Mouse (Mus musculus): Measurements from ENCODE around the gene Chek2.
"Not testable (repeated sequence)": the region's sequence is repeated elsewhere in the genome, so short reads cannot be mapped to it uniquely, and the experiment has no call there.

Gene Chek2

DNA sequence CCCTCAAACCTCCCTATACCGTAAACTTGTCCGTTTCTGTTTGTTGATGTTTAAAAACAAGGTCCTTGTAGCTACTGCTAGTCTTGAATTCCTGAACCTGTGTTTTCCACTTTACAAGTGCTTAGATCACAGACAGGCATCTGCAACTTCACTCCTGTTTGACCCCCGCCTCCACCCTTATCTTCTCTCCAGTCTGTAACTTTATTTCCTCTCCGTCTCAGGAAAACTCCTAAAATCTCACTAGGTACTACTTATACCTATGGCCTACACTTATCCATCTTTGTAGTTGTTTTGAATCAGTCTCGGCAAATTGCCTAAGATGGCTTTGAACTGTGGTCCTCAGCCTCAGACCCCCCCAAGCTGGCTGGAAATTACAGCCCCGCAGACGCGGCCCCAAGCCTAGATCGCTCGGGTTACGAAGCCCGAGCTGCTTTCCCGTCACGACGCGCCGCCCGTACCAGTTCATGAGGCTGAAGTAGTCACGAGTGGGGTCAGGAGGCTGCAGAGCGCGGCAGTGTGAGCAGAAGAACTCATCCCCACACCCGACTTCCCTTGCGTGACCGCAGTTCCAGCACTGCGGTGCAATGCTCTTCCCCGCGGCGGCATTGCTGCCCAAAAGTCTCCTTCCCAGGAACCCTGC, 621 bp upstream of the Chek2 start:
- DNase-seq (ENCODE audit: low read depth): no peak

DNA sequence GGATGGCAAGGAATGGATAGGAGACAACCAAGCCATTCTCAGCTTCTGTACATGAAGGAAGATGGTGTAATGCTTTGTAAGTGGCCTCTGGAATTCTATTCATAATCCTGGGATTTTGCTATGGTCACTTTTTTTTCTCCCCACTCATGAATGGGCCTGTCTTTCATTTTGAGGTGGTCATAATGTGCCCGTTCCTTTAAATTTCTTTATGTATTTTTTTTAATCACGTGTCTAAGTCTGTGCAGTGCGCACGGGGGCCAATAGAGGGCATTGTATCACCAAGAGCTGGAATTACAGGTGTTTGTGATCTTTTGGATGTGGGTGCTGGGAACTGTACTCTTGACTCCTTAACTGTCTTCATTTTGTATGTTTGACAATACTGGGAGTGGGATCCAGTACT, 686 bp downstream of the Chek2 start:
- peak; percentile 87 for DNase-seq (ENCODE audit: low read depth)

- no peak for DNase-seq (ENCODE audit: low read depth)
These were observed 1.5 kb downstream of the Chek2 start for GRCm38 (mm10) chr5:110841046-110841862.

DNA sequence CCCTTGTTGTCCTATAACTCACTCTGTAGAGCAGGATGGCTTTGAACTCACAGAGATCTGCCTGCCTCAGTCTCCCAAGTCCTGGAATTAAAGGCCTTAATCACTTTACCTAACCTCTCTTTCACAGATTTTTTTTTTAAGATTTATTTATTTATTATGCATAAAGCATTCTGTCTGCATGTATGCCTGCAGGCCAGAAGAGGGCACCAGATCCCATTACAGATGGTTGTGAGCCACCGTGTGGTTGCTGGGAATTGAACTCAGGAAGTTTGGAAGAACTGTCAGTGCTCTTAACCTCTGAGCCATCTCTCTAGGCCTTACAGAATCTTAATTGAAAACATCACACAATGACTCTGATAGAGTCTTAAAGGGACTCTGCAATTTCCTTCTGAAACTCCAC, 13.2 kb downstream of the Chek2 start:
- DNase-seq (ENCODE audit: low read depth): no peak

GRCm38 (mm10) chr5:110857091-110857490, 17.3 kb downstream of the Chek2 start:
- DNase-seq (ENCODE audit: low read depth): no peak

GRCm38 (mm10) chr5:110859013-110859650, 19.4 kb downstream of the Chek2 start:
- no peak for DNase-seq (ENCODE audit: low read depth)

DNA sequence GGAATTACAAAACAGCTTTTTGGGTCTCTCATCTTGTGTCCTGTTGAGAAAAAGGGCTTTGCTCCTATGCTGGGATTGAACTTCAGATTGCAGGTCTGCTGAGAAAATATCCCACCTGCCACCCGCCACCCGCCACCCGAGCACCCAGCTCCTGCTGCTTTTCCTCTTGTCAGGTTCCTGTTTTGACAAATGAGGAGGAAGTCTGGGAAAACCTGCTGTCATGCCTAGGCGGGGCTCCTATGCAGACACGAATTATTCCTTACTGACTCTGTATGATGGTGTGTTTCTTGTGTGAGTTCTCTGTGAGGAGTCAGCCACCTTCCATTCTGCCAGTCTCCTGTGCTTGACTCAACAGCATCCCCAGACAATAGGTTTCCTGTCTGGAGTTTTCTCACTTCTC, 20.7 kb downstream of the Chek2 start:
- DNase-seq (ENCODE audit: low read depth): no peak

GRCm38 (mm10) chr5:110868460-110868859, 28.7 kb downstream of the Chek2 start:
- no peak for DNase-seq (ENCODE audit: low read depth)

DNA sequence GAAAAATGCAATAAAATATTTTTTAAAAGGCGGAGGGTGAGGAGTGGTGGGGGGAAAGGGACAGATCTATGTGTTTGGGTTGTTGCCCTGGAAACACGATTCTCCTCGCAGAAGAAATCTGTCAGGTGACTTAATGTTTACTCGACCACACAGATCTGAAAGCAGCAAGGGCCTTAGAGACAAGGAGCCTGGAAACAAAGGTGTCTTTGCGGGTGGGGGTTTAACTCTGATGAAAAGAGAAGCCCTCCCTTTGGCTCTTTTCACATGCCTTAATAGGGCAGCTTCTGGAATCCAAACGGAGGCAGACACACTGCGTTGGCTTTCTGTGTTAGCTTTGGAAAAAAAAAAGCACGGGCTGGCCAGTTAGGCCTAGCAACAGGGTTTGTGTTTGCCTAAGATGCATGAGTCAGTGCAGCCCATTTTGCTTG, 29.5 kb downstream of the Chek2 start:
- DNase-seq (ENCODE audit: low read depth): no peak

GRCm38 (mm10) chr5:110873160-110873559, 33.4 kb downstream of the Chek2 start:
- no peak for DNase-seq (ENCODE audit: low read depth)

- no peak for DNase-seq (ENCODE audit: low read depth)
These were observed 34.9 kb downstream of the Chek2 start for GRCm38 (mm10) chr5:110874711-110875110.

DNA sequence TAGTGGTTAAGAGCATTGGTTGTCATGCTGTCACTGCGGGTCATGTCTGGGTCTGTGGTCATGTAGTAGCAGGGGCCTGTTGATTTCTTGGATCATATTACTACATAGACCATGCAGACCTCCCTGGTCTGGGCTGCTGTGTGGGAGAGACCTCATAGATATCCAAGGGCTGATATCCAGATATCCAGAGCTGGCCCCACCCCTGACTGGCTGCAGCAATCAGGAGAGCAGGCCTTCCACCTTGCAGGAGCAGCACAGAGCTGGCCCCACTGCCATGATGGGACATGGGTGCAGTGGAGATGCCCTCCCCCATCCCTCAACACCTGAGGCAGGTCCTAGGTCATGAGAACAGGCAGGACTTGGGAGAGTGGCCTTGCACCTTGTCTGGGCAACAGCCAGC, 35.5 kb downstream of the Chek2 start:
- no peak for DNase-seq (ENCODE audit: low read depth)

GRCm38 (mm10) chr5:110877666-110878505, 38.1 kb downstream of the Chek2 start:
- no peak for DNase-seq (ENCODE audit: low read depth)

GRCm38 (mm10) chr5:110878526-110878925, 38.7 kb downstream of the Chek2 start:
- DNase-seq (ENCODE audit: low read depth): not testable (repeated sequence)

- DNase-seq (ENCODE audit: low read depth): no peak
These were observed 39.3 kb downstream of the Chek2 start for GRCm38 (mm10) chr5:110879042-110879441.

GRCm38 (mm10) chr5:110879584-110880374, 40.0 kb downstream of the Chek2 start, which contains the start of gene Ttc28:
Gene Ttc28, plus strand, starts transcription at chr5:110879803.
- DNase-seq (ENCODE audit: low read depth): peak; percentile 78

DNA sequence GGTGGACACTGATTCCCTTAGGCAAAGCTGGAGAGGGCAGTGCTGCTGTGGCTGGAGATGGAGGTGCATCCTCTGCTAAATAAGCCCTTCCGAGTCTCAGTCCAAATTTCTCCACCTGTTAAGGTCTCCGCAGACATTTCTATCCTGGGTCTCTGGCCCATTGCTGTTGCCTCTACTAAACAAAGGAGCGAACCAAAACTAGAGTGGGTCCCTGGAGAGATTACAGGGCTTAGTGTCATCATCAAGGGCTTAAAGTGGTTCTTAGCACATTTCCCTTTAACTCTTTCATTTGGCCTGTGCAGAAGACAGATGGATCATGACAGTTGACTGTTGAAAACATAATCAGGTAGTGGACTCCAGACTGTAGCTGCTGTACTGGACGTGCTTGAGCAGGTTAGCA, 48.8 kb downstream of the Chek2 start:
- no peak for DNase-seq (ENCODE audit: low read depth)

- DNase-seq (ENCODE audit: low read depth): no peak
These were observed 50.2 kb downstream of the Chek2 start for GRCm38 (mm10) chr5:110889945-110890344.

GRCm38 (mm10) chr5:110890561-110890960, 50.8 kb downstream of the Chek2 start:
- DNase-seq (ENCODE audit: low read depth): no peak

- DNase-seq (ENCODE audit: low read depth): no peak
These were observed 57.5 kb downstream of the Chek2 start for GRCm38 (mm10) chr5:110897114-110897788.

- no peak for DNase-seq (ENCODE audit: low read depth)
These were observed 58.4 kb downstream of the Chek2 start for GRCm38 (mm10) chr5:110898169-110898568.

Data from induced T-regulatory cell, adult 2 months (primary cell).